Mouse (Mus musculus) limb, embryonic 13.5 days (tissue): ENCODE data around the gene Cyth1. TPM values are rescaled to one million over a fixed set of nuclear protein-coding genes. Genes with fewer than 3 reads are reported as not detected.

Source experiments
- ATAC-seq: fragments of 200-750 bp; cut with Nextera tagmentation; 2 replicates; pipeline ENCODE4 v1.8.0; 2017; ENCODE audit warnings: low read depth, moderate number of reproducible peaks, moderate TSS enrichment; ENCODE audit not compliant: low FRiP score
- H3K27ac ChIP-seq: fragments of 300-500 bp; sonication (generic); 2 replicates; pipeline ENCODE4 v1.5.1; 2015; ENCODE audit warnings: inconsistent platforms, mild to moderate bottlenecking, moderate library complexity
- H3K27me3 ChIP-seq: fragments of 300-500 bp; sonication (generic); 2 replicates; pipeline ENCODE4 v1.6.1; 2015; ENCODE audit warnings: mild to moderate bottlenecking, inconsistent platforms
- H3K36me3 ChIP-seq: fragments of 300-500 bp; sonication (generic); 2 replicates; pipeline ENCODE4 v1.6.1; 2015; ENCODE audit warnings: inconsistent platforms, mild to moderate bottlenecking, moderate library complexity
- H3K4me1 ChIP-seq: fragments of 300-500 bp; sonication (generic); 2 replicates; pipeline ENCODE4 v1.6.1; 2015; ENCODE audit warnings: inconsistent platforms
- H3K4me2 ChIP-seq: fragments of 300-500 bp; sonication (generic); replicated peaks from 2 replicates; pipeline ENCODE4 v1.6.1; 2015; ENCODE audit warnings: inconsistent platforms, mild to moderate bottlenecking, moderate library complexity
- H3K4me3 ChIP-seq: fragments of 300-500 bp; sonication (generic); 2 replicates; pipeline ENCODE4 v1.5.1; 2015; ENCODE audit warnings: moderate library complexity, mild to moderate bottlenecking, inconsistent platforms
- H3K9ac ChIP-seq: fragments of 300-500 bp; sonication (generic); 2 replicates; pipeline ENCODE4 v1.6.1; 2015; ENCODE audit warnings: mild to moderate bottlenecking, inconsistent platforms
- H3K9me3 ChIP-seq: fragments of 300-500 bp; sonication (generic); 2 replicates; pipeline ENCODE4 v1.6.1; 2016; ENCODE audit warnings: inconsistent platforms
- WGBS: fragments of 180-500 bp; shearing (Covaris S2); methylation state at CpG from one replicate; pipeline ENCODE4 v1.1.7; 2015; 5-methylcytosine and 5-hydroxymethylcytosine counted together
- polyA plus RNA-seq: library from polyadenylated mRNA; unstranded; fragments of >200 nt; fragmentation: Nextera tagmentation; extraction: Ambion mirVana; gene quantifications from 2 replicates; pipeline ENCODE4 v1.2.1, GENCODE M21; 2015

Cyth1 gene
- polyA plus RNA-seq, 1 experiment from 2014 or later = 15.9 TPM

DNA sequence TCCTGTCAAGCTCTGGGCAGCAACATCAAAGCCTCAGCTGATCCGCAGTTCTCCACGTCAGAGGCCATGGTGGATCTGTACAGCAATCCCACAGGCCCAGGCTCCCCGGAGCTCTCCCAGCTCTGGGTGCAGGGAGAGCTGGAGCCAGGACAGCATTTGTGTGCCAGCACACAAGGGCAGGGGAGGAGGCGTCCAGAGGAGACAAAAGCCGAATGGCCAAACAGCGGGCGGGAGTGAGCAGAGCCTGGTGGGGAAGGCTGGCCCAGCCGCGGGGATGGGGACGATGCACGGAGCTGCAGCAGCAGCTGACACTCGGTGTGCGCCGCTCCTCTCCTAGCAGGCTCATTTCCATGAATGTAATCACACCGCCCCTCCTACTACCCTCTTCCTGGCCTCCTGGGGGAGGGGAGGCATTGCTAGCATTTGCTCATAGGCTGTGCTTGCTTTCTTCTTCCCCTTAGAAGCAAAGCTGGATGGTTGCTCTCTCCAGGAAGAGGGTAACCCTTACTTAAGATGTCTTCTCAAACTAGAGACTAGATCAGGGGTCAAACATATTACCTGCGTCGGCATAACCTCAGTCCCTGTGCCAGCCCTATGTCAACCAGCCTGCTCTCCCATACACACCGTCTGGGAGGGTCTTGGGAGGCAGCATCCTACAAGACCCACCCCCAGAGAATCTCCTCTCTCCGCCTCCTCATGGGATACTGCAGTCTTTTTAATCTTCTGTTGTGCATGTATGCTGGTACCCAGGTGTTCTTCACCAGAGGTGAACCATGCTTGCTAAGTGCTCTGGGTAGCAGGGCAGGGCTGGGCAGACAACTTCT, 45.8 kb downstream of the Cyth1 start:
- Histone ChIP-seq H3K4me1 (peaks cover 69% of the 10 kb centered on the region), H3K9ac (peak overlapping the region; percentile 70), H3K9me3 (no peaks in the 10 kb centered on the region), H3K27ac (peak overlapping the region; percentile 65), H3K4me3 (peak overlapping the region; percentile 41), H3K27me3 (no peaks in the 10 kb centered on the region), H3K4me2 (peak overlapping the region; percentile 74), H3K36me3 (no peaks in the 10 kb centered on the region)
- 6% methylated on average over 19 of the region's 19 CpGs for WGBS
- peak; percentile 79 for ATAC-seq

DNA sequence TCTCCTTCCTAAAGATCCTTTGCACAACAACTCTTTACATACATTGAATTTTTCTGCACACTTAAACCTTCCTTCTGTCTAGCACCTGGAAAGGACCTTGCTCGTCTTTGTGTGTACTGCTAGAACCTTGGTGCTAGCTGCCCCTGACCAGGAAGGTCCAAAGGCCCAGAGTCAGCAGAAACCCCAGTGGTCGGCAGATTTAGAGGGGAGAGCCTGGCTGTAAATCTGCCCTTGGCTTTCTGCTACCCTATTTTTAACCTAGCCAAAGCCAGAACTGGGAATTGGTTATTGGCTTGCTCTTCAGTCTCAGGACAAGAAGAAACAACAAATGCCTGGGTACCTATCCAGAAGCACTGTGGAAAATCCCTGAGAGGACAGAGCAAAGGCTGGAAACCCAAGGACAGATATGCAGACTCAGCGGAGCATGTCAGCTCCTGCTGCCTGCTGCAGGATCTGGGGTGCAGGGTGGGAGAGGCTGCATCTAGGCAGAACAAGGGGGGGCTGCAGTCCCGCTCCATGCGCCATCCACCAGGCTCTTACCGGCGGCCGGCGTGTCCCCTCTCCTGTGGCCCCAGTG, 46.5 kb downstream of the Cyth1 start:
- 17% methylated on average over 9 of the region's 9 CpGs for WGBS
- Histone ChIP-seq H3K4me3 (peak overlapping the region; percentile 41), H3K36me3 (no peaks in the 10 kb centered on the region), H3K9ac (peak overlapping the region; percentile 70), H3K9me3 (no peaks in the 10 kb centered on the region), H3K4me1 (peaks cover 68% of the 10 kb centered on the region), H3K27ac (peak overlapping the region; percentile 65), H3K27me3 (no peaks in the 10 kb centered on the region), H3K4me2 (peak overlapping the region; percentile 74)
- 0 out of 2 replicates have a peak, but pooled peaks have one; percentile 3 for ATAC-seq

DNA sequence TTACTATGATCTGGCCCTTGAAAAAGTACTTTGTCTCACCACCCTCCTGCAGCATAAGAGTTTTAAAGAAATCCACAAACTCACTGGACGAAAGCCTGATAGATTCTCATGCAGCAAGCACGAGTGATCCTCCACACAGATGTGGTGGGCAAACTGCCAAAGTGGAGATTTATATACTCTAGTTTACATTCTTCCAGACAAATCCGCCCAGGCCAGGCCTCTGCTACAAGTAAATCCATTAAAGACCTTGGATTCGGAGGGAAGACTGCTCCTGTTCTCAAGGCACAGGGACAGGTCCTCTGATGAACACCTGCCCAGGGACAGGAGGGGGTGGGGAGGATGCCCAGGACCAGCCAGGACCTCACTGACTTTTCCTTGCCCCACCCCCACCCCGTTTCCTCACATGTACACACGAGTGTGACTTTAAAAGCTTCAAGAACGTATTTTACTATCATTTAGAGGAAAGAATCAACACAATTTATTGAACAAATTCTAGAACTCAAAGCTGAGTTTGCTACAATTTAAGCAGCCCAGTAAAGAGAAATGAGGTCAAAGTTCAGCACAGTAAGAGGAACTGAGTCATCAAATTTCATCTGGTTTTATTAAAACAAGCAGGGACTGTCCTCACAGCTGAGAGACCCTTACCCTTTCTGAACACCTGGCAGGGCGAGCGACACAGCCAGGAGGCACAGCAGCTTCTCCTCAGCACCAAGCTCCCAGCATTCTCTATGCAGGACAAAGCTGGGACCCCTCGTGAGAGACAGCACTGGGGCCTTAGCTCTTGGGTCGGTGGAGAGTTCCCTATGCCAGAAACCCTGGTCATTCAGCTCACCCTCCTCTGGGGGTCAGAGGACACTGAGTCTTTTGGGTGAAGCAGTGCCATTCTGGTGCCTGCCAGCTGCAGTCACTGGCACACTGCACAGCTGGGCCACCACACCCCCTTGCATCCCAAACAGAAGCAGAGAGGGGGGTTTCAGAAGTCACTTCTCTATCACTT, 47.3 kb downstream of the Cyth1 start:
- Histone ChIP-seq H3K36me3 (no peaks in the 10 kb centered on the region), H3K4me1 (peaks cover 76% of the 10 kb centered on the region), H3K27me3 (no peaks in the 10 kb centered on the region), H3K4me2 (peak overlapping the region; percentile 74), H3K4me3 (peak overlapping the region; percentile 41), H3K9ac (peak overlapping the region; percentile 70), H3K9me3 (no peaks in the 10 kb centered on the region), H3K27ac (peak overlapping the region; percentile 65; the same call in 1 of the 2 replicates)
- WGBS = 10% methylated on average over 11 of the region's 11 CpGs
- ATAC-seq = peak; percentile 34; the same call in 1 of the 2 replicates

DNA sequence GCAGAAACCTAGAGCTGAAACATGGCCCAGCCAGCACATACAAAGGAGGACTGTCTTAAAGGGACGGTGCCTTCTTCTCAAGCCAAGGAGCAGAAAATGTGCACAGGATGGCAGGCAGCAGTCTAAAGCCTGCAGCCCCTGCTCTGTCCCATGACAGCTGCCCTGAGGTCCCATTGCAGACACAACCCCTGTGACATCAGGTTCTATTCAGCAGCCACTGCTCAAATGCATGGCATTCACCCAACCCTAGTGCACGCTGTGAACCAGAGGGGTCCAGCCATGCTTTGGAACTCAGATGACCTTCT, 50.1 kb downstream of the Cyth1 start:
- 38% methylated on average over 2 of the region's 2 CpGs for WGBS
- Histone ChIP-seq H3K27ac (peak overlapping the region; percentile 66), H3K4me2 (peak overlapping the region; percentile 45), H3K9me3 (no peaks in the 10 kb centered on the region), H3K9ac (peak overlapping the region; percentile 31; the same call in 1 of the 2 replicates), H3K4me1 (peaks cover 93% of the 10 kb centered on the region), H3K36me3 (no peaks in the 10 kb centered on the region), H3K27me3 (no peaks in the 10 kb centered on the region), H3K4me3 (no peak overlapping the region)
- no peak for ATAC-seq

DNA sequence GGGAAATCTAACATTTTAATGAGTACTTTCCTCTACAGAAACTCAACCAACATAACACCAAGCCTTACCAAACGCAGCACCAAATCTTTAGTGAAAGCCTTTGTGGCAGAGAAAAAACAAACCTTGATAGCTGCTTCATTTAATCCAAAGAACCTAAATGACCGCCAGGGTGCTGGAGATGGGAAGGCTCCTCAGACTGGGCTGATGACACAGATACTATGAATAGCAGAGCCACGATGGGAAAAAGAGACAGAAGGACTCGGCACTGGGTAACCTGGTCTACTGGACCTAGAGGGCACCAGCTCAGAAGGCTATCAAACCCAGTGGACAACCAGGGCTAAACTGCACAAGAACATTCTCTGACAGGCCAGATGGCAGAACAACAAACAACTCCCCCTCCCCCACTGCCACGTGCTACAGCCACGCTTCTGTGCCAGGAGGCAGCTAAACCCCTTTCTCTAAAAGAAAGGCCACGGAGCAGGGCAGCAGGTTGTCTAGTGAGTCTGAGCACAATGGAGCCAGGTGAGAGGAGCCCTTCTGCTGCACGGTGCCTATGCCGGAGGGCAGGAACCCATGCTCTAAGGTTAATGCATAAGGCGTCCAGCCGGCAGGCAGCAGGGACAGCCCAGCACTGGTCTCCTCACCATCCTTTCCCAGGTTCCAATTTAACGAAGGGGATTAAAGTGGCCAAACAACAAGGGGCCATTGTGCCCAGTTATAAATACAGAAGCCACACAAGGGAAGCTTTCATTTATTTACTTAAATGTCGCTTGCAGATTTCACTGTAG, 50.7 kb downstream of the Cyth1 start:
- Histone ChIP-seq H3K27ac (peak overlapping the region; percentile 66; the same call in 1 of the 2 replicates), H3K4me3 (no peak overlapping the region), H3K4me1 (peaks cover 92% of the 10 kb centered on the region), H3K4me2 (peak overlapping the region; percentile 45), H3K9me3 (no peaks in the 10 kb centered on the region), H3K9ac (peak overlapping the region; percentile 31; the same call in 1 of the 2 replicates), H3K36me3 (no peaks in the 10 kb centered on the region), H3K27me3 (no peaks in the 10 kb centered on the region)
- no peak for ATAC-seq
- WGBS = 33% methylated on average over 13 of the region's 13 CpGs

DNA sequence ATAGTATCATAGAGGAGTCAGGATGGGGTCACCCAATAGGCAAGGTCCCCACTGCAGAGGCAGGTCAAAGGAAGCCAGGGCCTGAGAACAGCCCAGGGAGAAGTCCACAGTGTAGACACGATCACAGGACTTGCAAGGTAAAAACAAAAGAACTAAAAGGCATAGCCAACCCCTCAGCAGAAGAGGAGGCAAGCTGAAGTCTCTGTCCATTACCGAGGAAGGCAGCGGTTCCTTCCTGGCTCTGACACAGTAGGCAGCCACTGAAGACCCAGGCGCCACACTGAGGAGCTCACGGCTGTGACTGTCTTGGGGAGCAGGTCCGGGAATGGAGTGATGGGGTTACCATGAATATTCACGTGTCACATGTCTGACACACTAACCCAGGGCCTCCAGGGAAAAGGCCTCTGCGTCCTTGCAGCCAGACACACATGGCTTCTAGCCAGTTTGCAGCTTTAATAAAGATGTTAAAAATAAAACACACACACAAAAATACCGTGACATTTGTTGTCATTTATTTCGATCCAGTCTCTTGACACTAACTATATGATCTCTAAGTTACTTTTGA, 51.5 kb downstream of the Cyth1 start:
- H3K27ac ChIP-seq = 0 out of 2 replicates have a peak overlapping the region, but pooled peaks have one; percentile 39
- 58% methylated on average over 10 of the region's 10 CpGs for WGBS
- H3K4me2 ChIP-seq = no peak overlapping the region
- peaks cover 5% of the 10 kb centered on the region for H3K36me3 ChIP-seq
- H3K9ac ChIP-seq = no peak overlapping the region
- no peaks in the 10 kb centered on the region for H3K9me3 ChIP-seq
- H3K4me3 ChIP-seq = no peak overlapping the region
- peaks cover 84% of the 10 kb centered on the region for H3K4me1 ChIP-seq
- no peak for ATAC-seq
- H3K27me3 ChIP-seq = no peaks in the 10 kb centered on the region

DNA sequence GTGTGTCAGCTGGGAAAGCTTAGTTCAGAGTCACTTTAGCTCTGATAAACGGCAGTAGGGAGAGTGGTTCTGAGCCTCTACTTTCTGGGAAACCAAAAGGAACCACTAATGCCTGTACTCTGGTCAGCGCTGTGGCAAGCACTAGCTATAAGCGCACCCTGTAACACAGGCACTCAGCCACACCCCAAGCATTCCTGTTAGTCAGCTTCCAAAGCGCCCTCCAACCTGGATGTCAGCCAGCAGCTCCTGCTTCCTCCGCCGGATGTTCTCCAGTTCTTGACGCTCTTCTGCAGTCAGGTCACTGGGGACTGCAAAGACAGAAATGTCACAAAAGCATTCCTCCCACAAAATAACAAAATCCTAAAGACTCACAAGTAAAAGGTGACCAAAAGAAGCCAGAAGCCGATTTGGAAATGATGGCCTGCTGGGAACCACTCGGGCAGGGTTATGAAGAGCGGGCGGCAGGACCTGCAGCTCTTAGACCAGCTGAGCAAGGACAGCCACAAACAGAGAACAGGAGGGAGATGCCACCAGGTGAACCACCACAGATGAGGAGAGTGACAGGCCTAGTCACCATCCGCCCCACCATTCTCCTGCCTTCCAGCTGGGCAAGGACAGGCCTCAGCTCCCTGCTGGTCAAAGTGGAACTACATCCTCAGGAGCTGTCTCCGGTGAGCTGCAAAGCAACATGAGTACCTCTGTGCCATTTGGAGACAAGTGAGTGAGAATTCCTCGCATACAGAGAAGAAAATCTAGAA, 54.8 kb downstream of the Cyth1 start:
- Histone ChIP-seq H3K27ac (no peak overlapping the region; the same call in 1 of the 2 replicates), H3K27me3 (no peaks in the 10 kb centered on the region), H3K4me2 (no peak overlapping the region), H3K36me3 (peaks cover 28% of the 10 kb centered on the region), H3K4me1 (peaks cover 51% of the 10 kb centered on the region), H3K4me3 (no peak overlapping the region), H3K9ac (peak overlapping the region; percentile 19; the same call in 1 of the 2 replicates), H3K9me3 (no peaks in the 10 kb centered on the region)
- 65% methylated on average over 14 of the region's 14 CpGs for WGBS
- no peak for ATAC-seq

DNA sequence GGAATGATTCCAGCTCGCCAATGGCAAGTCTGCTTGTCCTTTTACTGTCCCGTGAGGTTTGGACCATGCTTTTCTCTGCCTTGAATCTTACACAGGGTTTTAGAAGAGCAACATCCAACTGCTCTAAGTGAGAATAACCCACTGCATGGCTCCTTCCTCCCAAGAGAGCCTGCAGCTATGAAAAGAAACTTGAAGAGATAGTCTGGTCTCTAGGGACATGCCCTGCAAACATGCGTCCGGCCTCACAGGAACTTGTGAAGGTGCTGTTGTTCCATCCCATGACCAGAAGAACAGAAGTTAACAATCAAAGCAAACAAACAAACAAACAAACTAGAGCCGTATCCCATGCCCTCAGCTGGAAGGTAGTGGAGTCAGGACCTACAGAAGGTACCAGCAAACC, 55.4 kb downstream of the Cyth1 start:
- 86% methylated on average over 5 of the region's 5 CpGs for WGBS
- no peaks in the 10 kb centered on the region for H3K9me3 ChIP-seq
- H3K4me1 ChIP-seq = peaks cover 45% of the 10 kb centered on the region
- ATAC-seq = no peak
- H3K36me3 ChIP-seq = peaks cover 33% of the 10 kb centered on the region
- H3K4me2 ChIP-seq = no peak overlapping the region
- H3K27ac ChIP-seq = no peak overlapping the region; the same call in 1 of the 2 replicates
- no peaks in the 10 kb centered on the region for H3K27me3 ChIP-seq
- 0 out of 2 replicates have a peak overlapping the region, but pooled peaks have one; percentile 19 for H3K9ac ChIP-seq
- no peak overlapping the region for H3K4me3 ChIP-seq

DNA sequence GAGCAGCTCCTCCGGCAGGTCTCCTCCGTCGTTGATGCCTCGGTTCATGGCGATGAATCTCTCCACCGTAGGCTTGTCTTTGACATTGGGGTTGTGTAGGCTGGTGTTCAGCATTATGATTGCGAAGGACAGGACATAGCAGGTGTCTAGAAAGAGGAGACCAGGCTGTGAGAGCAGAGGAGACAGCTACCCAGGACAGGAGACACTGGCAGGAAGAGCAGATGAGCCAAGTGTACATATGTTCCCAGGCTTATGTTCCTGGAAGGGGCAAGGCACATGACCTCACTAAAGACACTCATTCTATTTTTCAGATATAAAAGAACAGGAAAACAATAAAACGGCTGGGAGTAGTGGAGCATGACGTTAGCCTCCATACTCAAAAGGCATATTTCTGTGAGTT, 65.6 kb downstream of the Cyth1 start:
- H3K36me3 ChIP-seq = peaks cover 82% of the 10 kb centered on the region
- 93% methylated on average over 9 of the region's 9 CpGs for WGBS
- no peak for ATAC-seq

DNA sequence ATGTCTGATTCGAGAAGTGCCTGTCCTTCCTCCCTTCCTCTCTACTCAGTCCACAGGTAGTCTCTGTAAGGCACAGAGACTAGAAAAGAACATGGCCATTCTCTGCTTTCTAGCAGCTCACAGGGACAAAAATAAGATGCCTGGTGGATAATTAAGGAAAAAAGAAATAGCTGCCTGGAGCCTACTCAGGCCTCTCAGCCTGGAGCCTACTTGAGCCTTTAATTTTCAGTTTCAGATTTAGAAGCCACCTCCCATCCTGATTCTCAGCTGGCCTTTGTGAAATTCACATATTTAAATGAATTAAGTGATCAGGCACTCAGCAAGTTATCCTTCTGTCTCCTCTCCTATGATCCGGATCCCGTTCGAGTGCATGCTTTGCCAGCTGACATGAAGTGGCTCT, 66.0 kb downstream of the Cyth1 start:
- peaks cover 82% of the 10 kb centered on the region for H3K36me3 ChIP-seq
- H3K9me3 ChIP-seq = no peaks in the 10 kb centered on the region
- ATAC-seq = no peak
- no peak overlapping the region for H3K4me2 ChIP-seq
- no peaks in the 10 kb centered on the region for H3K27me3 ChIP-seq
- H3K4me1 ChIP-seq = no peaks in the 10 kb centered on the region
- no peak overlapping the region for H3K9ac ChIP-seq
- 96% methylated on average over 4 of the region's 4 CpGs for whole genome bisulfite sequencing
- no peak overlapping the region for H3K27ac ChIP-seq
- no peak overlapping the region for H3K4me3 ChIP-seq

More for the DNA sequence above, 65.6 kb downstream of the Cyth1 start:
- Histone ChIP-seq H3K27me3 (no peaks in the 10 kb centered on the region), H3K9ac (no peak overlapping the region), H3K4me3 (no peak overlapping the region), H3K9me3 (no peaks in the 10 kb centered on the region), H3K27ac (no peak overlapping the region), H3K4me2 (no peak overlapping the region), H3K4me1 (no peaks in the 10 kb centered on the region)
